Mouse (Mus musculus): Measurements from ENCODE around the gene Ubash3b. TPM values are rescaled to one million over a fixed set of nuclear protein-coding genes. Genes with fewer than 3 reads are reported as not detected.

Gene Ubash3b
- polyA plus RNA-seq, 1 experiment from 2014 or later: 27.6 TPM

GRCm38 (mm10) chr9:41129273-41129672 lies 32.2 kb downstream of the Ubash3b start:
- 93% methylated on average over 3 of the region's 3 CpGs for WGBS
- no peak for ATAC-seq (ENCODE audit: low FRiP score)
- no peaks in the 10 kb centered on the region for H3K9me3 ChIP-seq (ENCODE audit: control insufficient read depth, low read length)
- DNase-seq (ENCODE audit: low spot score): no peak
- no peak overlapping the region for H3K4me3 ChIP-seq (replicated peaks; ENCODE audit: low read length)
- no peaks in the 10 kb centered on the region for H3K27me3 ChIP-seq (ENCODE audit: control insufficient read depth, insufficient read depth, low read length)
- no peaks in the 10 kb centered on the region for H3K4me1 ChIP-seq (replicated peaks; ENCODE audit: control insufficient read depth, insufficient read depth, low read length)
- no peak overlapping the region for H3K27ac ChIP-seq
- H3K36me3 ChIP-seq (replicated peaks; ENCODE audit: control insufficient read depth, insufficient read depth): no peaks in the 10 kb centered on the region
- no peak overlapping the region for H3K4me2 ChIP-seq (replicated peaks)
- no peak overlapping the region for H3K9ac ChIP-seq

- Histone ChIP-seq H3K9ac (no peak overlapping the region), H3K4me2 (replicated peaks) (no peak overlapping the region), H3K27me3 (ENCODE audit: control insufficient read depth, insufficient read depth, low read length) (no peaks in the 10 kb centered on the region), H3K9me3 (ENCODE audit: control insufficient read depth, low read length) (no peaks in the 10 kb centered on the region), H3K4me1 (replicated peaks; ENCODE audit: control insufficient read depth, insufficient read depth, low read length) (no peaks in the 10 kb centered on the region), H3K4me3 (replicated peaks; ENCODE audit: low read length) (no peak overlapping the region), H3K36me3 (replicated peaks; ENCODE audit: control insufficient read depth, insufficient read depth) (no peaks in the 10 kb centered on the region), H3K27ac (no peak overlapping the region)
- DNase-seq (ENCODE audit: low spot score) (no peak), ATAC-seq (ENCODE audit: low FRiP score) (no peak)
- 72% methylated on average over 3 of the region's 3 CpGs for WGBS
Measured at GRCm38 (mm10) chr9:41126723-41127122, 34.8 kb downstream of the Ubash3b start.

- Histone ChIP-seq H3K4me3 (replicated peaks; ENCODE audit: low read length) (no peak overlapping the region), H3K9ac (no peak overlapping the region), H3K9me3 (ENCODE audit: control insufficient read depth, low read length) (no peaks in the 10 kb centered on the region), H3K4me2 (replicated peaks) (no peak overlapping the region), H3K27me3 (ENCODE audit: control insufficient read depth, insufficient read depth, low read length) (no peaks in the 10 kb centered on the region), H3K36me3 (replicated peaks; ENCODE audit: control insufficient read depth, insufficient read depth) (no peaks in the 10 kb centered on the region), H3K27ac (no peak overlapping the region), H3K4me1 (replicated peaks; ENCODE audit: control insufficient read depth, insufficient read depth, low read length) (no peaks in the 10 kb centered on the region)
- WGBS: 96% methylated on average over 6 of the region's 6 CpGs
- no peak for ATAC-seq (ENCODE audit: low FRiP score)
- no peak for DNase-seq (ENCODE audit: low spot score)
Measured at GRCm38 (mm10) chr9:41124305-41124704, 37.2 kb downstream of the Ubash3b start.

- WGBS: 85% methylated on average over 11 of the region's 11 CpGs
- Histone ChIP-seq H3K9ac (no peak overlapping the region), H3K27ac (no peak overlapping the region), H3K4me1 (replicated peaks; ENCODE audit: control insufficient read depth, insufficient read depth, low read length) (no peaks in the 10 kb centered on the region), H3K4me3 (replicated peaks; ENCODE audit: low read length) (no peak overlapping the region), H3K36me3 (replicated peaks; ENCODE audit: control insufficient read depth, insufficient read depth) (no peaks in the 10 kb centered on the region), H3K27me3 (ENCODE audit: control insufficient read depth, insufficient read depth, low read length) (no peaks in the 10 kb centered on the region), H3K9me3 (ENCODE audit: control insufficient read depth, low read length) (no peaks in the 10 kb centered on the region), H3K4me2 (replicated peaks) (no peak overlapping the region)
- ATAC-seq (ENCODE audit: low FRiP score) (no peak), DNase-seq (ENCODE audit: low spot score) (no peak)
Measured at GRCm38 (mm10) chr9:41122390-41123110, 38.9 kb downstream of the Ubash3b start.

- H3K9me3 ChIP-seq (ENCODE audit: control insufficient read depth, low read length): no peaks in the 10 kb centered on the region
- H3K4me2 ChIP-seq (replicated peaks): no peak overlapping the region
- no peaks in the 10 kb centered on the region for H3K27me3 ChIP-seq (ENCODE audit: control insufficient read depth, insufficient read depth, low read length)
- no peaks in the 10 kb centered on the region for H3K4me1 ChIP-seq (replicated peaks; ENCODE audit: control insufficient read depth, insufficient read depth, low read length)
- DNase-seq (ENCODE audit: low spot score): no peak
- no peak overlapping the region for H3K4me3 ChIP-seq (replicated peaks; ENCODE audit: low read length)
- no peaks in the 10 kb centered on the region for H3K36me3 ChIP-seq (replicated peaks; ENCODE audit: control insufficient read depth, insufficient read depth)
- H3K9ac ChIP-seq: no peak overlapping the region
- no peak for ATAC-seq (ENCODE audit: low FRiP score)
- WGBS: 83% methylated on average over 6 of the region's 6 CpGs
- no peak overlapping the region for H3K27ac ChIP-seq
Measured at GRCm38 (mm10) chr9:41121701-41122354, 39.7 kb downstream of the Ubash3b start.

GRCm38 (mm10) chr9:41119958-41120357 lies 41.5 kb downstream of the Ubash3b start:
- no peak overlapping the region for H3K9ac ChIP-seq
- no peak for DNase-seq (ENCODE audit: low spot score)
- 82% methylated on average over 6 of the region's 6 CpGs for WGBS
- H3K36me3 ChIP-seq (replicated peaks; ENCODE audit: control insufficient read depth, insufficient read depth): no peaks in the 10 kb centered on the region
- no peak overlapping the region for H3K4me3 ChIP-seq (replicated peaks; ENCODE audit: low read length)
- H3K27ac ChIP-seq: no peak overlapping the region
- no peaks in the 10 kb centered on the region for H3K27me3 ChIP-seq (ENCODE audit: control insufficient read depth, insufficient read depth, low read length)
- no peak overlapping the region for H3K4me2 ChIP-seq (replicated peaks)
- H3K9me3 ChIP-seq (ENCODE audit: control insufficient read depth, low read length): no peaks in the 10 kb centered on the region
- ATAC-seq (ENCODE audit: low FRiP score): no peak
- no peaks in the 10 kb centered on the region for H3K4me1 ChIP-seq (replicated peaks; ENCODE audit: control insufficient read depth, insufficient read depth, low read length)

- Histone ChIP-seq H3K27me3 (ENCODE audit: control insufficient read depth, insufficient read depth, low read length) (no peaks in the 10 kb centered on the region), H3K4me1 (replicated peaks; ENCODE audit: control insufficient read depth, insufficient read depth, low read length) (no peaks in the 10 kb centered on the region), H3K9ac (no peak overlapping the region), H3K27ac (no peak overlapping the region), H3K4me2 (replicated peaks) (no peak overlapping the region), H3K36me3 (replicated peaks; ENCODE audit: control insufficient read depth, insufficient read depth) (no peaks in the 10 kb centered on the region), H3K9me3 (ENCODE audit: control insufficient read depth, low read length) (no peaks in the 10 kb centered on the region), H3K4me3 (replicated peaks; ENCODE audit: low read length) (no peak overlapping the region)
- no peak for DNase-seq (ENCODE audit: low spot score)
- WGBS: 77% methylated on average over 7 of the region's 7 CpGs
- ATAC-seq (ENCODE audit: low FRiP score): no peak
Measured at GRCm38 (mm10) chr9:41118065-41118464, 43.4 kb downstream of the Ubash3b start.

- no peak overlapping the region for H3K4me2 ChIP-seq (replicated peaks)
- H3K27ac ChIP-seq: no peak overlapping the region
- DNase-seq (ENCODE audit: low spot score) (no peak), ATAC-seq (ENCODE audit: low FRiP score) (no peak)
- H3K9ac ChIP-seq: no peak overlapping the region
- no peak overlapping the region for H3K4me3 ChIP-seq (replicated peaks; ENCODE audit: low read length)
- H3K27me3 ChIP-seq (ENCODE audit: control insufficient read depth, insufficient read depth, low read length): no peaks in the 10 kb centered on the region
- no peaks in the 10 kb centered on the region for H3K4me1 ChIP-seq (replicated peaks; ENCODE audit: control insufficient read depth, insufficient read depth, low read length)
- 86% methylated on average over 12 of the region's 12 CpGs for WGBS
- no peaks in the 10 kb centered on the region for H3K9me3 ChIP-seq (ENCODE audit: control insufficient read depth, low read length)
- H3K36me3 ChIP-seq (replicated peaks; ENCODE audit: control insufficient read depth, insufficient read depth): no peaks in the 10 kb centered on the region
Measured at GRCm38 (mm10) chr9:41116126-41116525, 45.4 kb downstream of the Ubash3b start.

GRCm38 (mm10) chr9:41114367-41114766 lies 47.1 kb downstream of the Ubash3b start:
- H3K4me3 ChIP-seq (replicated peaks; ENCODE audit: low read length): no peak overlapping the region
- H3K4me1 ChIP-seq (replicated peaks; ENCODE audit: control insufficient read depth, insufficient read depth, low read length): no peaks in the 10 kb centered on the region
- no peak overlapping the region for H3K4me2 ChIP-seq (replicated peaks)
- no peaks in the 10 kb centered on the region for H3K27me3 ChIP-seq (ENCODE audit: control insufficient read depth, insufficient read depth, low read length)
- H3K27ac ChIP-seq: no peak overlapping the region
- 84% methylated on average over 9 of the region's 9 CpGs for WGBS
- H3K36me3 ChIP-seq (replicated peaks; ENCODE audit: control insufficient read depth, insufficient read depth): no peaks in the 10 kb centered on the region
- no peaks in the 10 kb centered on the region for H3K9me3 ChIP-seq (ENCODE audit: control insufficient read depth, low read length)
- ATAC-seq (ENCODE audit: low FRiP score) (no peak), DNase-seq (ENCODE audit: low spot score) (no peak)
- H3K9ac ChIP-seq: no peak overlapping the region

Measured in hindbrain, embryonic 14.5 days (tissue).